Comparison of ENCODE assay signal across 31 mouse cellular contexts in the genomic region with DNA sequence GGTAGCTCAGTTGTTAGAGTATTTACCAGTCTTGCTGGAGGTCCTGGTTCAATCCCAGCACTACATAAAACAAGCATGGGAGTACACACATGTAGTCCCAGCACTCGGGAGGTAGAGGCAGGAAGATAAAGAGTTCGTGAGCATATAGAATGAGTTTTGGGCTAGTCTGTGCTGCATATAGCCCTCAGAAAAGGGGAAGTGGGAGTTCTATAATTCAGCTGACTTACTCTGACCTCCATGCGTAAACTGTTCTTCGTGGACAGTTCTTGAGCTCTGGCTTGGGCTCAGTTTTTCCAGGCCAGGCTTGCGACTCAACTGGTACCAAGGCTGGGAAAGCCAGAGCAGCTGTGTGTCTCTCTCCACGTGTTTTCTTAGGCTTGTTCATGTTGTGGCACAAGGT. TPM values are rescaled to one million over a fixed set of nuclear protein-coding genes. Genes with fewer than 3 reads are reported as not detected.
"Had no signal": no experiment of that assay in that cellular context is flagged by ENCODE, and none has a peak within 500 bp of the region (broad histone marks: within the 10 kb centered on the region; RNA-seq: fewer than 3 reads in every experiment).

No protein-coding gene starts in this region.

- H3K36me3 ChIP-seq: liver, embryonic 13.5 days; midbrain, embryonic 15.5 days; neural tube, embryonic 12.5 days; neural tube, embryonic 15.5 days had no signal

- H3K4me3 ChIP-seq: left cerebral cortex, adult 2 months; liver, embryonic 13.5 days; megakaryocyte, embryonic 14.5 days; midbrain, embryonic 15.5 days; neural tube, embryonic 12.5 days; neural tube, embryonic 15.5 days had no signal

- H3K9me3 ChIP-seq: liver, embryonic 13.5 days; megakaryocyte, embryonic 14.5 days; midbrain, embryonic 15.5 days; neural tube, embryonic 12.5 days; neural tube, embryonic 15.5 days had no signal

- H3K27ac ChIP-seq: kidney, postnatal 0 days; left cerebral cortex, adult 2 months; liver, embryonic 13.5 days; midbrain, embryonic 15.5 days; neural tube, embryonic 12.5 days; neural tube, embryonic 15.5 days; stomach, postnatal 0 days had no signal

- ATAC-seq: midbrain, embryonic 15.5 days had no signal

- DNase-seq: kidney, adult 11 months; kidney, postnatal 36 days; layer of hippocampus, postnatal 36 days; liver, embryonic 13.5 days; lung, adult 2 months; lung, postnatal 14 days; lung, postnatal 4 days; thymus, adult 18-20 months; thymus, postnatal 36 days had no signal

- H3K9ac ChIP-seq: liver, embryonic 13.5 days; midbrain, embryonic 15.5 days; neural tube, embryonic 12.5 days; neural tube, embryonic 15.5 days had no signal

RNA-seq across cellular contexts. Expression of a gene that starts 2.7 kb away (rescaled TPM):
- polyA plus RNA-seq: liver, adult 2 months had no signal

RNA-seq across cellular contexts. Expression of a gene that starts 22.8 kb away (rescaled TPM):
- polyA plus RNA-seq: kidney, embryonic 14.5 days; kidney, postnatal 0 days; liver, adult 2 months; midbrain, embryonic 11.5 days; midbrain, embryonic 15.5 days; neural tube, embryonic 12.5 days; neural tube, embryonic 15.5 days; stomach, embryonic 14.5 days had no signal

RNA-seq across cellular contexts. Expression of a gene that starts 58.6 kb away (rescaled TPM):
- total RNA-seq: layer of hippocampus, adult 8-10 months; layer of hippocampus, postnatal 10 days; layer of hippocampus, postnatal 36 days; left cerebral cortex, adult 2 months; left cerebral cortex, postnatal 10 days; left cerebral cortex, postnatal 36 days; liver, adult 2 months had no signal
- polyA plus RNA-seq: kidney, embryonic 14.5 days; kidney, postnatal 0 days; limb, embryonic 11.5 days; limb, embryonic 14.5 days; liver, adult 2 months; liver, embryonic 13.5 days; liver, embryonic 16.5 days; lung, adult 2 months; lung, embryonic 16.5 days; midbrain, embryonic 11.5 days; midbrain, embryonic 15.5 days; neural tube, embryonic 12.5 days; neural tube, embryonic 15.5 days; small intestine, adult 2 months; spleen, adult 2 months; stomach, embryonic 14.5 days; stomach, postnatal 0 days; urinary bladder, adult 2 months had no signal
